Mouse (Mus musculus): ENCODE measurements at regions not wholly inside any gene's neighbourhood (a gene's known extent, or its start where the extent isn't known, plus 50 kb on each side); places are given as distances from the start of the nearest gene placed in this dataset.

GRCm38 (mm10) chr17:64991262-64991661, 155.4 kb upstream of the 4930583I09Rik start:
- no peaks in the 10 kb centered on the region; the same call in 1 of the 2 replicates for H3K9me3 ChIP-seq (replicated peaks; ENCODE audit: control insufficient read depth, low read length)
- H3K4me1 ChIP-seq (ENCODE audit: control insufficient read depth, insufficient read depth, low read length) = no peaks in the 10 kb centered on the region
- no peak overlapping the region for H3K4me3 ChIP-seq (ENCODE audit: low read depth, low read length)
- H3K27ac ChIP-seq (ENCODE audit: low read depth, low read length) = no peak overlapping the region
- no peak overlapping the region for H3K9ac ChIP-seq (ENCODE audit: low read depth, low read length)
- no peaks in the 10 kb centered on the region for H3K36me3 ChIP-seq (ENCODE audit: control insufficient read depth, insufficient read depth, low read length)
- H3K4me2 ChIP-seq = no peak overlapping the region
- ATAC-seq (replicated peaks; ENCODE audit: insufficient number of reproducible peaks, low FRiP score, low TSS enrichment) = no peak
- no peaks in the 10 kb centered on the region for H3K27me3 ChIP-seq (ENCODE audit: control insufficient read depth, insufficient read depth, low read length)
- whole genome bisulfite sequencing (ENCODE audit: insufficient replicate concordance) = 94% methylated on average over 3 of the region's 3 CpGs

- no peak for ATAC-seq (replicated peaks; ENCODE audit: insufficient number of reproducible peaks, low FRiP score, low TSS enrichment)
- no peaks in the 10 kb centered on the region for H3K4me1 ChIP-seq (ENCODE audit: control insufficient read depth, insufficient read depth, low read length)
- 72% methylated on average over 14 of the region's 14 CpGs for WGBS (ENCODE audit: insufficient replicate concordance)
Measured at GRCm38 (mm10) chr17:64984276-64985011, 148.6 kb upstream of the 4930583I09Rik start.

GRCm38 (mm10) chr17:64983480-64983879, 147.6 kb upstream of the 4930583I09Rik start:
- Histone ChIP-seq H3K36me3 (ENCODE audit: control insufficient read depth, insufficient read depth, low read length) (no peaks in the 10 kb centered on the region), H3K4me2 (no peak overlapping the region), H3K27ac (ENCODE audit: low read depth, low read length) (no peak overlapping the region), H3K4me3 (ENCODE audit: low read depth, low read length) (no peak overlapping the region), H3K9ac (ENCODE audit: low read depth, low read length) (no peak overlapping the region), H3K4me1 (ENCODE audit: control insufficient read depth, insufficient read depth, low read length) (no peaks in the 10 kb centered on the region), H3K27me3 (ENCODE audit: control insufficient read depth, insufficient read depth, low read length) (no peaks in the 10 kb centered on the region), H3K9me3 (replicated peaks; ENCODE audit: control insufficient read depth, low read length) (no peaks in the 10 kb centered on the region)
- ATAC-seq (replicated peaks; ENCODE audit: insufficient number of reproducible peaks, low FRiP score, low TSS enrichment) = no peak
- 78% methylated on average over 2 of the region's 2 CpGs for WGBS (ENCODE audit: insufficient replicate concordance)

More at GRCm38 (mm10) chr17:64984276-64985011, 148.6 kb upstream of the 4930583I09Rik start:
- Histone ChIP-seq H3K9ac (ENCODE audit: low read depth, low read length) (no peak overlapping the region), H3K27ac (ENCODE audit: low read depth, low read length) (no peak overlapping the region), H3K4me2 (no peak overlapping the region), H3K4me3 (ENCODE audit: low read depth, low read length) (no peak overlapping the region), H3K36me3 (ENCODE audit: control insufficient read depth, insufficient read depth, low read length) (no peaks in the 10 kb centered on the region), H3K27me3 (ENCODE audit: control insufficient read depth, insufficient read depth, low read length) (no peaks in the 10 kb centered on the region), H3K9me3 (replicated peaks; ENCODE audit: control insufficient read depth, low read length) (no peaks in the 10 kb centered on the region)

DNA sequence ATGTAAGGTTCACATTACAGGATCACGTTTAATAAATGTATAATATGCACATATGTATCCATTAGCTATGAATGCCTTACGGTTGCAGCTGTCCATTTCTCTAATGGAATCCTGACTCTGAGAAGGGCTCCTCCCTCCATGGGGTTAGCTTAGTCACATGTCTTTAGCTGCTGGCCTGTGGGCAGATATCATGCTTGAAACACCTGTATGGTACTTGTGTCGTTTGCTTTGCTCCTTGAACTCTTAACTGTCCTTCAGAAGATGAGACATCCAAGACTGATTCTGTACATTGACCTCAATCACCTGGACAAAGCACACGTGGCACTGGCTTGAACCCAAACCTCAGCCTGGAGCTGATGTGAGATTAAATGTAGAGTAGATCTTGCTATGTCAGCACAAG, 128.3 kb upstream of the 4930583I09Rik start:
- Histone ChIP-seq H3K27me3 (ENCODE audit: control insufficient read depth, insufficient read depth, low read length) (no peaks in the 10 kb centered on the region), H3K4me3 (ENCODE audit: low read depth, low read length) (no peak overlapping the region), H3K9me3 (replicated peaks; ENCODE audit: control insufficient read depth, low read length) (no peaks in the 10 kb centered on the region), H3K4me1 (ENCODE audit: control insufficient read depth, insufficient read depth, low read length) (0 out of 2 replicates have a peak, but pooled peaks cover 2% of the 10 kb centered on the region), H3K27ac (ENCODE audit: low read depth, low read length) (no peak overlapping the region), H3K36me3 (ENCODE audit: control insufficient read depth, insufficient read depth, low read length) (no peaks in the 10 kb centered on the region), H3K9ac (ENCODE audit: low read depth, low read length) (no peak overlapping the region), H3K4me2 (no peak overlapping the region)
- ATAC-seq (replicated peaks; ENCODE audit: insufficient number of reproducible peaks, low FRiP score, low TSS enrichment) = no peak
- WGBS (ENCODE audit: insufficient replicate concordance) = 75% methylated on average over 4 of the region's 4 CpGs

DNA sequence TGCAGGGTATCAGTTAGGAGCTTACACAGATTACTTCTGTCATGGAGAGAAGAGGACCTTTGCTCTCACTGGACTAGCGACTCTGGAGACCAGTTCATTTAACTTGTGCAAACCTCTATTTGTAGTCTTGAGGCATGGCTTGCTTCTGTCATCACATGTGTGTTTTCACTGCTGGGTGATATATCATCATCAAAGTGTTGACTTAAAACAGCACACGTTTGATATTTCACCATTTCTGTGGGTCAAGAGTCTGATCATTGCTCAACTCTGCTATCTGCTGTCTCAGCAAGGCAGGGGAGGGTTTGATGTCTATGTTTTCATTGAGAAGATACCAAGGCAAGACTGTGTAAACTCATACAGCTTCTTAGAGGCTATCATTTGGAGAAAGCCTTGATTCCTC, 126.0 kb upstream of the 4930583I09Rik start:
- no peak for ATAC-seq (replicated peaks; ENCODE audit: insufficient number of reproducible peaks, low FRiP score, low TSS enrichment)
- Histone ChIP-seq H3K4me1 (ENCODE audit: control insufficient read depth, insufficient read depth, low read length) (0 out of 2 replicates have a peak, but pooled peaks cover 2% of the 10 kb centered on the region), H3K27me3 (ENCODE audit: control insufficient read depth, insufficient read depth, low read length) (no peaks in the 10 kb centered on the region), H3K4me3 (ENCODE audit: low read depth, low read length) (no peak overlapping the region), H3K27ac (ENCODE audit: low read depth, low read length) (no peak overlapping the region), H3K9me3 (replicated peaks; ENCODE audit: control insufficient read depth, low read length) (no peaks in the 10 kb centered on the region), H3K4me2 (no peak overlapping the region), H3K9ac (ENCODE audit: low read depth, low read length) (no peak overlapping the region), H3K36me3 (ENCODE audit: control insufficient read depth, insufficient read depth, low read length) (no peaks in the 10 kb centered on the region)
- WGBS (ENCODE audit: insufficient replicate concordance) = 26% methylated on average over 2 of the region's 2 CpGs

DNA sequence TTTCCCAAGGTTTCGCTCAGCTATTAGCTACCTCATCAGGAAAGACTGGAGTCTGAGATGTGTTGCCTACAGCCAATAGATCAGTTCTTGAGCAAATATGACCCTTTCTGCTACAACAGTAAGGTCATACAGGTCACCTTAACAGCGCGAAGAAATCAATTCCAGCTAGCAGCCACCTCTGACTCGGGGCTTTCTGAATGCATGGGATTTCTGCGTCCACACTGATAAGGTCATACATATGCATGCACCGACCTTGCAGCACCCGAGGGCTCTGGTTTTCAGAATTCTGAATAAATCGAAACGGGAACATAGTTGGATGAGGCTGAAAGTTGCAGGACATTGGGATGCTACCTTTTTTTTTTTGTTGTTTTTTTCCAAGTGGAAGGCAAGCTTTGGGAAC, 121.6 kb upstream of the 4930583I09Rik start:
- H3K9me3 ChIP-seq (replicated peaks; ENCODE audit: control insufficient read depth, low read length) = no peaks in the 10 kb centered on the region
- ATAC-seq (replicated peaks; ENCODE audit: insufficient number of reproducible peaks, low FRiP score, low TSS enrichment) = no peak
- 0 out of 2 replicates have a peak, but pooled peaks cover 2% of the 10 kb centered on the region for H3K4me1 ChIP-seq (ENCODE audit: control insufficient read depth, insufficient read depth, low read length)
- 67% methylated on average over 9 of the region's 9 CpGs for WGBS (ENCODE audit: insufficient replicate concordance)
- H3K27ac ChIP-seq (ENCODE audit: low read depth, low read length) = no peak overlapping the region
- no peaks in the 10 kb centered on the region for H3K27me3 ChIP-seq (ENCODE audit: control insufficient read depth, insufficient read depth, low read length)
- H3K4me3 ChIP-seq (ENCODE audit: low read depth, low read length) = no peak overlapping the region
- no peak overlapping the region for H3K9ac ChIP-seq (ENCODE audit: low read depth, low read length)
- H3K36me3 ChIP-seq (ENCODE audit: control insufficient read depth, insufficient read depth, low read length) = no peaks in the 10 kb centered on the region
- no peak overlapping the region for H3K4me2 ChIP-seq

- Histone ChIP-seq H3K27me3 (ENCODE audit: control insufficient read depth, insufficient read depth, low read length) (no peaks in the 10 kb centered on the region), H3K36me3 (ENCODE audit: control insufficient read depth, insufficient read depth, low read length) (no peaks in the 10 kb centered on the region), H3K4me1 (ENCODE audit: control insufficient read depth, insufficient read depth, low read length) (no peaks in the 10 kb centered on the region), H3K9ac (ENCODE audit: low read depth, low read length) (no peak overlapping the region), H3K4me3 (ENCODE audit: low read depth, low read length) (no peak overlapping the region), H3K9me3 (replicated peaks; ENCODE audit: control insufficient read depth, low read length) (no peaks in the 10 kb centered on the region), H3K27ac (ENCODE audit: low read depth, low read length) (no peak overlapping the region), H3K4me2 (no peak overlapping the region)
- ATAC-seq (replicated peaks; ENCODE audit: insufficient number of reproducible peaks, low FRiP score, low TSS enrichment) = no peak
- WGBS (ENCODE audit: insufficient replicate concordance) = 57% methylated on average over 7 of the region's 7 CpGs
Measured at GRCm38 (mm10) chr17:64956506-64956905, 120.6 kb upstream of the 4930583I09Rik start.

DNA sequence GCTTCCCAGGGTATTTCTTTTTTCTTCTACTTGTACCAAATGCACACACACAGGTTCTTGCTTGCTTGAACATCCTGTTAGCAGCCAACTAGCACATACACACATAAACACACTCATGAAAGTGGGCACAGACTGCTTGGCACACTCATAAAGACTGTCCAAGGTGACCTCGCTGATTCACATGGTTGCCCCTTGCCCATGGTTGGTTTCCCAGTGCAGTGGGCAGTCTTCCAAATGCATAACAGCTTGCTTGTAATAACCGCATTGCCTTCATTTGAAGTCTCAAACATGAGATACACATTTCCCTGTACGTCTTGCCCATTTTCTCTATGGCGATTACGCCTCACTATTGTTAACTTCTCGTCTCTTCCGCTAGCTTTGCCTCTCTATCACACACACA, 117.4 kb upstream of the 4930583I09Rik start:
- no peak for ATAC-seq (replicated peaks; ENCODE audit: insufficient number of reproducible peaks, low FRiP score, low TSS enrichment)
- Histone ChIP-seq H3K27me3 (ENCODE audit: control insufficient read depth, insufficient read depth, low read length) (no peaks in the 10 kb centered on the region), H3K9me3 (replicated peaks; ENCODE audit: control insufficient read depth, low read length) (no peaks in the 10 kb centered on the region), H3K9ac (ENCODE audit: low read depth, low read length) (no peak overlapping the region), H3K4me3 (ENCODE audit: low read depth, low read length) (no peak overlapping the region), H3K27ac (ENCODE audit: low read depth, low read length) (no peak overlapping the region), H3K4me2 (no peak overlapping the region), H3K36me3 (ENCODE audit: control insufficient read depth, insufficient read depth, low read length) (no peaks in the 10 kb centered on the region), H3K4me1 (ENCODE audit: control insufficient read depth, insufficient read depth, low read length) (no peaks in the 10 kb centered on the region)
- 92% methylated on average over 7 of the region's 7 CpGs for WGBS (ENCODE audit: insufficient replicate concordance)

DNA sequence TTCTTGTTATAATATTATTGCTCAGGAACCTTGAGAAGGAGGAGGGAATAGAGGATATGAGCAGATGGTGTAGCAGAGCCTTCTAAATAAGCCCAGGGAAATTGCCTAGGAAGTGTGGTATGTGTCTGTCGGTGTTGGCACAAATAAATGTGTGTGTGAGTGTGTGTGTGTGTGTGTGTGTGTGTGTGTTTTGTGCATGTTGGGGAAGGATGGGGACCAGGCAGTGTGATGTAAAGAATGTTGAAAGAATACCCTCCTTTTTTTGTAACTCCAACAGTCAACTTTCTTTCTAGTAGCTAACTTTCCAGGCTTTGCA, 115.7 kb upstream of the 4930583I09Rik start:
- Histone ChIP-seq H3K27ac (ENCODE audit: low read depth, low read length) (no peak overlapping the region), H3K4me1 (ENCODE audit: control insufficient read depth, insufficient read depth, low read length) (no peaks in the 10 kb centered on the region), H3K27me3 (ENCODE audit: control insufficient read depth, insufficient read depth, low read length) (no peaks in the 10 kb centered on the region), H3K9ac (ENCODE audit: low read depth, low read length) (no peak overlapping the region), H3K4me2 (no peak overlapping the region), H3K4me3 (ENCODE audit: low read depth, low read length) (no peak overlapping the region), H3K36me3 (ENCODE audit: control insufficient read depth, insufficient read depth, low read length) (no peaks in the 10 kb centered on the region), H3K9me3 (replicated peaks; ENCODE audit: control insufficient read depth, low read length) (no peaks in the 10 kb centered on the region)
- WGBS (ENCODE audit: insufficient replicate concordance) = 76% methylated on average over 1 of the region's 1 CpGs
- no peak for ATAC-seq (replicated peaks; ENCODE audit: insufficient number of reproducible peaks, low FRiP score, low TSS enrichment)
